28 mouse cellular contexts compared by ENCODE assay signal in the genomic region with DNA sequence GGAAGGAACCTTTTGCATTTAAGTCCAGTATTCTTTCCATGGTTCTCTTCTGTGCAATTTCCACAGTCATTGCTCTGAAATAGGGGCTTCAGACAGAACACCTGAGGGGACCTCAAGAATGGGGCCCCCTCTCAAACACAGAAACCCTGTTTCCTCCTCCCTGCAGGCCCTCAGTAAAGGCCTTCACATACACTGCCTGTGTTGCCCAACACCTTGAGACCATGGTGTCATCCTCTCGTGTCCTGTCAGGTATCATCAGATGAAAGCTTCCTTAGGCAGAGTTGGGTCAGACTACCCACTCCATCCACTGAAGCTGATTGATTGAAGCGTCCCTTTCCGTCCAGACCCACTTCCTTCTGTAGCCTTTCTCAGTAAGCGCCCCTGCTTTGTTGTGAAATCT. TPM values are rescaled to one million over a fixed set of nuclear protein-coding genes. Genes with fewer than 3 reads are reported as not detected.
A peak's percentile ranks its signal among the peaks of the same experiment; 100 is the strongest.
DNase-seq lines count a peak whose midpoint lies in the region; ATAC-seq lines count a peak whose summit lies in the region.
"Had no signal": no experiment of that assay in that cellular context is flagged by ENCODE, and none has a peak within 500 bp of the region (broad histone marks: within the 10 kb centered on the region; RNA-seq: fewer than 3 reads in every experiment).

No protein-coding gene starts in this region.

- peak; percentile 2 for DNase-seq in forebrain, embryonic 11.5 days (ENCODE audit: low spot score)
- DNase-seq in kidney, adult 18-20 months: peak; percentile 3
- DNase-seq in liver: no peak
- DNase-seq: adrenal gland, adult 8-10 months; cerebellum, adult 8-10 months; forebrain, postnatal 0 days; gastrocnemius, postnatal 36 days; kidney, postnatal 4 days; liver, embryonic 13.5 days; lung, embryonic 14.5 days; lung, postnatal 14 days; right cerebral cortex, adult 18-20 months; spleen, adult 18-20 months; thymus, adult 2 months; thymus, postnatal 4 days had no signal

- H3K4me3 ChIP-seq in forebrain, embryonic 11.5 days (ENCODE audit: low read depth, low read length): no peak overlapping the region
- no peak overlapping the region for H3K4me3 ChIP-seq in forebrain, embryonic 13.5 days
- no peak overlapping the region for H3K4me3 ChIP-seq in kidney, embryonic 16.5 days (ENCODE audit: low read length)
- no peak overlapping the region for H3K4me3 ChIP-seq in liver, embryonic 16.5 days (ENCODE audit: low read depth, low read length)
- H3K4me3 ChIP-seq: embryonic facial prominence, embryonic 13.5 days; forebrain, embryonic 10.5 days; hindbrain, embryonic 12.5 days; intestine, embryonic 15.5 days; liver, embryonic 13.5 days had no signal

- ATAC-seq in forebrain, embryonic 11.5 days (replicated peaks; ENCODE audit: low FRiP score): no peak
- ATAC-seq in forebrain, embryonic 13.5 days: no peak
- no peak for ATAC-seq in kidney, embryonic 16.5 days (ENCODE audit: low FRiP score, low TSS enrichment)
- no peak for ATAC-seq in liver, embryonic 16.5 days (ENCODE audit: low read depth)
- 0 out of 2 replicates have a peak, but pooled peaks have one; percentile 11 for ATAC-seq in neutrophil, adult 5-6 weeks (ENCODE audit: extremely low read depth, insufficient number of reproducible peaks, low FRiP score, poor library complexity, severe bottlenecking)
- ATAC-seq: forebrain, postnatal 0 days; hindbrain, postnatal 0 days; intestine, embryonic 15.5 days; midbrain, embryonic 16.5 days had no signal

- H3K9me3 ChIP-seq in forebrain, embryonic 11.5 days (ENCODE audit: control insufficient read depth, low read length): no peaks in the 10 kb centered on the region
- H3K9me3 ChIP-seq in forebrain, embryonic 13.5 days (replicated peaks): no peaks in the 10 kb centered on the region
- no peaks in the 10 kb centered on the region for H3K9me3 ChIP-seq in kidney, embryonic 16.5 days (ENCODE audit: low read length)
- H3K9me3 ChIP-seq in liver, embryonic 16.5 days (replicated peaks; ENCODE audit: control insufficient read depth, low read length): no peaks in the 10 kb centered on the region
- H3K9me3 ChIP-seq: embryonic facial prominence, embryonic 13.5 days; forebrain, embryonic 10.5 days; G1E; hindbrain, embryonic 12.5 days; intestine, embryonic 15.5 days; liver, embryonic 13.5 days had no signal

- no peaks in the 10 kb centered on the region for H3K4me1 ChIP-seq in forebrain, embryonic 11.5 days (replicated peaks; ENCODE audit: control insufficient read depth, insufficient read depth, low read length)
- peaks cover 12% of the 10 kb centered on the region for H3K4me1 ChIP-seq in forebrain, embryonic 13.5 days
- H3K4me1 ChIP-seq in kidney, embryonic 16.5 days (ENCODE audit: insufficient read depth, low read length): peaks cover 14% of the 10 kb centered on the region
- peaks cover 46% of the 10 kb centered on the region for H3K4me1 ChIP-seq in liver, embryonic 16.5 days (ENCODE audit: control insufficient read depth, low read depth, low read length)

- WGBS in forebrain, embryonic 11.5 days: 89% methylated on average over 4 of the region's 4 CpGs
- 86% methylated on average over 4 of the region's 4 CpGs for WGBS in forebrain, embryonic 13.5 days
- WGBS in kidney, embryonic 16.5 days: 89% methylated on average over 4 of the region's 4 CpGs
- WGBS in liver, embryonic 16.5 days (ENCODE audit: insufficient replicate concordance): 67% methylated on average over 4 of the region's 4 CpGs

- H3K36me3 ChIP-seq in forebrain, embryonic 11.5 days (ENCODE audit: control insufficient read depth, insufficient read depth, low read length): no peaks in the 10 kb centered on the region
- no peaks in the 10 kb centered on the region for H3K36me3 ChIP-seq in forebrain, embryonic 13.5 days (ENCODE audit: poor library complexity, severe bottlenecking)
- H3K36me3 ChIP-seq in kidney, embryonic 16.5 days (ENCODE audit: insufficient read depth, low read length): no peaks in the 10 kb centered on the region
- H3K36me3 ChIP-seq in liver, embryonic 16.5 days (ENCODE audit: control insufficient read depth, insufficient read depth): no peaks in the 10 kb centered on the region; the same call in 1 of the 2 replicates
- H3K36me3 ChIP-seq: embryonic facial prominence, embryonic 13.5 days; forebrain, embryonic 10.5 days; hindbrain, embryonic 12.5 days; intestine, embryonic 15.5 days had no signal

- H3K27me3 ChIP-seq in forebrain, embryonic 11.5 days (ENCODE audit: control insufficient read depth, insufficient read depth, low read length): no peaks in the 10 kb centered on the region
- H3K27me3 ChIP-seq in forebrain, embryonic 13.5 days: no peaks in the 10 kb centered on the region
- H3K27me3 ChIP-seq in kidney, embryonic 16.5 days (ENCODE audit: insufficient read depth, low read length): no peaks in the 10 kb centered on the region
- H3K27me3 ChIP-seq in liver, embryonic 16.5 days (ENCODE audit: control insufficient read depth, insufficient read depth, low read depth, low read length): no peaks in the 10 kb centered on the region
- H3K27me3 ChIP-seq: embryonic facial prominence, embryonic 13.5 days; hindbrain, embryonic 12.5 days; intestine, embryonic 15.5 days; liver, embryonic 13.5 days had no signal

- no peak overlapping the region for H3K27ac ChIP-seq in forebrain, embryonic 11.5 days (ENCODE audit: low read depth, low read length)
- no peak overlapping the region for H3K27ac ChIP-seq in forebrain, embryonic 13.5 days
- H3K27ac ChIP-seq in kidney, embryonic 16.5 days (ENCODE audit: low read length): no peak overlapping the region
- peak overlapping the region; percentile 34 for H3K27ac ChIP-seq in liver, embryonic 16.5 days (ENCODE audit: low read length)
- H3K27ac ChIP-seq: embryonic facial prominence, embryonic 13.5 days; forebrain, embryonic 10.5 days; hindbrain, embryonic 12.5 days; hindbrain, postnatal 0 days; kidney, postnatal 0 days had no signal

- no peak overlapping the region for H3K9ac ChIP-seq in forebrain, embryonic 11.5 days (ENCODE audit: low read length)
- H3K9ac ChIP-seq in forebrain, embryonic 13.5 days: no peak overlapping the region
- no peak overlapping the region for H3K9ac ChIP-seq in kidney, embryonic 16.5 days (replicated peaks; ENCODE audit: low read length)
- no peak overlapping the region for H3K9ac ChIP-seq in liver, embryonic 16.5 days (ENCODE audit: low read depth, low read length)
- H3K9ac ChIP-seq: embryonic facial prominence, embryonic 13.5 days; forebrain, postnatal 0 days; hindbrain, embryonic 12.5 days; intestine, embryonic 15.5 days; lung, embryonic 14.5 days had no signal

- H3K4me2 ChIP-seq in forebrain, embryonic 11.5 days (ENCODE audit: low read depth, low read length, severe bottlenecking): no peak overlapping the region
- H3K4me2 ChIP-seq in forebrain, embryonic 13.5 days: no peak overlapping the region
- no peak overlapping the region for H3K4me2 ChIP-seq in kidney, embryonic 16.5 days (replicated peaks; ENCODE audit: low read depth, low read length)
- no peak overlapping the region for H3K4me2 ChIP-seq in liver, embryonic 16.5 days (ENCODE audit: low read depth, low read length)
- H3K4me2 ChIP-seq: embryonic facial prominence, embryonic 13.5 days; hindbrain, embryonic 12.5 days; intestine, embryonic 15.5 days; liver, embryonic 13.5 days; lung, embryonic 14.5 days; midbrain, embryonic 11.5 days had no signal

RNA-seq across cellular contexts. Expression of gene Acsl1, which starts 11.9 kb away (rescaled TPM):
- 6.2 and 6.7 TPM in 2 replicates for polyA plus RNA-seq in forebrain, embryonic 11.5 days (2014; fragmentation: Nextera tagmentation; extraction: Ambion mirVana)
- 5.8 and 6.7 TPM in 2 replicates for polyA plus RNA-seq in forebrain, embryonic 13.5 days (2015; fragmentation: Nextera tagmentation; extraction: Ambion mirVana)
- polyA plus RNA-seq in kidney, embryonic 16.5 days (2015; fragmentation: Nextera tagmentation; extraction: Ambion mirVana): 20.6 and 21.3 TPM in 2 replicates
- 139 and 168 TPM in 2 replicates for polyA plus RNA-seq in liver, embryonic 16.5 days (2015; fragmentation: Nextera tagmentation; extraction: Ambion mirVana)
- total RNA-seq in neutrophil, adult 5-6 weeks (2017): 57.7 and 77.8 TPM in 2 replicates
